Mouse (Mus musculus) kidney, postnatal 0 days (tissue): ENCODE measurements around the gene Eml6. TPM values are rescaled to one million over a fixed set of nuclear protein-coding genes. Genes with fewer than 3 reads are reported as not detected.

ENCODE experiments used
- ATAC-seq: fragments of 200-750 bp; cut with Nextera tagmentation; replicated peaks from 2 replicates; pipeline ENCODE4 v1.8.0; 2017; ENCODE audit warnings: low read depth, moderate number of reproducible peaks, moderate TSS enrichment, moderate library complexity; ENCODE audit not compliant: low FRiP score
- DNase-seq: peaks from one replicate; pipeline ENCODE4 v3.0.0-alpha.2; 2016; ENCODE audit warnings: low spot score
- H3K27ac ChIP-seq: fragments of 300-500 bp; sonication (generic); 2 replicates; pipeline ENCODE4 v1.5.1; 2014; ENCODE audit warnings: mild to moderate bottlenecking
- H3K27me3 ChIP-seq: fragments of 300-500 bp; sonication (generic); 2 replicates; pipeline ENCODE4 v1.6.1; 2014; ENCODE audit warnings: low read length, mixed read lengths; ENCODE audit not compliant: insufficient read depth
- H3K36me3 ChIP-seq: fragments of 300-500 bp; sonication (generic); 2 replicates; pipeline ENCODE4 v1.6.1; 2014; ENCODE audit warnings: low read length, mixed read lengths; ENCODE audit not compliant: insufficient read depth
- H3K4me1 ChIP-seq: fragments of 300-500 bp; sonication (generic); replicated peaks from 2 replicates; pipeline ENCODE4 v1.6.1; 2014; ENCODE audit warnings: antibody characterized with exemption, low read length, mixed read lengths; ENCODE audit not compliant: insufficient read depth
- H3K4me2 ChIP-seq: fragments of 300-500 bp; sonication (generic); 2 replicates; pipeline ENCODE4 v1.6.1; 2014; ENCODE audit warnings: mild to moderate bottlenecking, low read length, moderate library complexity, mixed read lengths
- H3K4me3 ChIP-seq: fragments of 300-500 bp; sonication (generic); replicated peaks from 2 replicates; pipeline ENCODE4 v1.5.1; 2014; ENCODE audit warnings: low read depth, low read length
- H3K9ac ChIP-seq: fragments of 300-500 bp; sonication (generic); 2 replicates; pipeline ENCODE4 v1.6.1; 2014; ENCODE audit warnings: low read depth, low read length
- H3K9me3 ChIP-seq: fragments of 300-500 bp; sonication (generic); replicated peaks from 2 replicates; pipeline ENCODE4 v1.6.1; 2016; ENCODE audit warnings: low read length, inconsistent platforms, mixed read lengths
- CTCF ChIP-seq: IDR thresholded peaks from 2 replicates; pipeline ENCODE4 v1.5.1; 2016; ENCODE audit warnings: antibody characterized with exemption, low read depth, mild to moderate bottlenecking, moderate library complexity
- WGBS: fragments of 180-500 bp; shearing (Covaris S2); extraction: QIAGEN DNeasy Blood & Tissue Kit; methylation state at CpG from one replicate; pipeline ENCODE4 v1.1.7; 2014; 5-methylcytosine and 5-hydroxymethylcytosine counted together
- polyA plus RNA-seq: library from polyadenylated mRNA; unstranded; fragments of >200 nt; fragmentation: Nextera tagmentation; extraction: Ambion mirVana; gene quantifications from 2 replicates; pipeline ENCODE4 v1.2.1, GENCODE M21; 2015

Eml6 gene
- polyA plus RNA-seq, 1 experiment from 2014 or later: 1.2 TPM

DNA sequence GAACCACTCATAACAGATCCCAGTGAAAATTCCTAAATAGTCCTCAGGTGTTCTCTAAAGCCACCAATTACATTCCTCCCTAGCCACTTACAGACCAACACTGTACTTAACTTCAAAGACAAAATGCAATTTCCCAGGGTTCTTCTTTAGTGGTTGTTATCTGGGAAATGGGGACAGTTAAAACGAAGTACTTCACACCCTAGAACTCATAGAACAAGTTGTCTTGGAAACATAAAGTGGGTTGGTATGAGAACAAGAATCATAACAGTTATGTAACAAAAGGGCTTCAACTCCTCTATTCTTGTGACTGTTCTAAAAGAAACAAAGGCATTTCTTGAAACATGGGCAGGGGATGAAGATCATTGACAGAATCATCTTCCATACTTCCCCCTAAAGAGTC is 212.6 kb downstream of the Eml6 start:
- WGBS: 76% methylated on average over 1 of the region's 1 CpGs

DNA sequence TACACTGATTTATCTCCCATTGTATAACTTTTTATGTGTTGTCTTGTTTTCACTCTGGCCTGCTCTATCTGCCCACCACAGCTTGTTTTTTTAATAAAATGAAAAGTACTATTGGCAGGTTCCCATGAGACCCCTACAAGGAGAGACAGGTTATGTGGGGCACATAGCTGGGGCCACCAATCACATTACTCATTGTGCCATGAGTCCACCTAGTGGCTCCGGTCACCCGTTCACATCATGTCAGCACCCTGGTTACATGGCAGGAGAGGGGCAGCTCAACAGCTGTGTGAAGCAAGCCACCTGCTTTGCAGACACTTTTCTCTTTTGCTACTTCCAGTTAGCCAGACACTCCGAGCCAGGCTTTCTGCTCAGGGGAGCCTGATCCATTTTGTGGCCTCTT is 213.4 kb downstream of the Eml6 start:
- H3K27me3 ChIP-seq: no peaks in the 10 kb centered on the region
- no peak overlapping the region for H3K27ac ChIP-seq
- ATAC-seq: no peak
- H3K4me2 ChIP-seq: no peak overlapping the region
- no peak for DNase-seq
- H3K9ac ChIP-seq: no peak overlapping the region
- no peaks in the 10 kb centered on the region for H3K4me1 ChIP-seq
- H3K9me3 ChIP-seq: no peaks in the 10 kb centered on the region
- no peaks in the 10 kb centered on the region for H3K36me3 ChIP-seq
- 30% methylated on average over 3 of the region's 3 CpGs for WGBS
- no peak overlapping the region for H3K4me3 ChIP-seq
- TF ChIP-seq CTCF: 0 out of 2 replicates have a peak, but pooled peaks have one; percentile 6

More for the DNA sequence above, 212.6 kb downstream of the Eml6 start:
- Histone ChIP-seq H3K27ac (no peak overlapping the region), H3K9ac (no peak overlapping the region), H3K4me1 (no peaks in the 10 kb centered on the region), H3K4me2 (no peak overlapping the region), H3K36me3 (no peaks in the 10 kb centered on the region), H3K9me3 (no peaks in the 10 kb centered on the region), H3K4me3 (no peak overlapping the region), H3K27me3 (no peaks in the 10 kb centered on the region)
- no peak for TF ChIP-seq CTCF
- DNase-seq (no peak), ATAC-seq (no peak)

DNA sequence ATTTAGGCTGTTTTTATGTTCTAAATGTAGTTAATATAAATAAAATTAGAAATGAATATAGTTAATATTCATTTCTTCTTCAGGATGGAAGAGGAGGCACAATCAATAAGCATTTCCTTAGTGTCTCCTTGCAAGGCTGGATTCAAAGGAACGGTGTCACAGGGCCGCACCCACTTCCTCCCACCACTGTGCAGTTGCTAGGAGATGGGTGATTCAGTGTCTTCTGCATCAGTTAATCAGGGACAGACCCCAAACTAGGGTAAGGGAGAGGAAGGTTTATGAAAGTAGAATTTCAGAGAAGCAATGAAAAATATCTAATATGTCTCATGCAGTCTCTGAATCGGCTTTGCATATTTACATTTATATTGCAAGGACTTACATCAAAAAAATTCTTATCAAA is 215.5 kb downstream of the Eml6 start:
- Histone ChIP-seq H3K4me3 (no peak overlapping the region), H3K4me2 (no peak overlapping the region), H3K36me3 (no peaks in the 10 kb centered on the region), H3K27me3 (no peaks in the 10 kb centered on the region), H3K9ac (no peak overlapping the region), H3K9me3 (no peaks in the 10 kb centered on the region), H3K27ac (no peak overlapping the region), H3K4me1 (no peaks in the 10 kb centered on the region)
- TF ChIP-seq CTCF: no peak
- ATAC-seq: no peak
- DNase-seq: no peak
- 81% methylated on average over 3 of the region's 3 CpGs for WGBS

DNA sequence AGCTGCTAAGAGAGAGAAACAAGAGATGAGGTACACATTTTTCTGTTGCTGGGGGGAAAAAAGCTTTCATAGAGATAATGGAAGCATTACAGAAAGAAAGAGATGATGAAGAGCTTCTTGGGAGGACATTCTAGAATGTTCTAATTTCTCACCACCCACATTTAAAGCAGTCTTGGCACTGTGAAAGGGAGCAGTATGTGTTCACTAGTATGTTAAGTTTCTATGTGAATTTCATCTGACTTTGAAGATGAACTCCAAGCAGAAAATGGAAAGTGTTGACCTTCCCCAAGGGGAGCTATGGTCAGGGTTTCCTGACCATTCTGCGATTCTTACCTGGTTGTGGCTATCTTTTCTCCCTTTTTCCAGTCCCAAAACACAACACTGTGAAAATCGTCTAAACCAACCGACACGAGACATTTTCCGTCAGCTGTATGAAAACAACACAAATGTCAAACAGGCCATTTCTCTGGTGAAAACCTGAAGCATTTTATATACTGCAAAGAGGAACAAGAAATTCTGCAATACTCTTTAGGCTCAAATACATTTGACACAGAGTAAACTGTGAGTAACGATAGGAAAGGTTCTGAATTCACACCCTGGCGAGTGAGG is 216.7 kb downstream of the Eml6 start:
- Histone ChIP-seq H3K4me3 (no peak overlapping the region), H3K27ac (no peak overlapping the region), H3K9ac (no peak overlapping the region), H3K36me3 (no peaks in the 10 kb centered on the region), H3K27me3 (no peaks in the 10 kb centered on the region), H3K4me2 (no peak overlapping the region), H3K4me1 (no peaks in the 10 kb centered on the region), H3K9me3 (no peaks in the 10 kb centered on the region)
- ATAC-seq (no peak), DNase-seq (no peak)
- TF ChIP-seq CTCF: no peak
- 70% methylated on average over 7 of the region's 7 CpGs for WGBS

DNA sequence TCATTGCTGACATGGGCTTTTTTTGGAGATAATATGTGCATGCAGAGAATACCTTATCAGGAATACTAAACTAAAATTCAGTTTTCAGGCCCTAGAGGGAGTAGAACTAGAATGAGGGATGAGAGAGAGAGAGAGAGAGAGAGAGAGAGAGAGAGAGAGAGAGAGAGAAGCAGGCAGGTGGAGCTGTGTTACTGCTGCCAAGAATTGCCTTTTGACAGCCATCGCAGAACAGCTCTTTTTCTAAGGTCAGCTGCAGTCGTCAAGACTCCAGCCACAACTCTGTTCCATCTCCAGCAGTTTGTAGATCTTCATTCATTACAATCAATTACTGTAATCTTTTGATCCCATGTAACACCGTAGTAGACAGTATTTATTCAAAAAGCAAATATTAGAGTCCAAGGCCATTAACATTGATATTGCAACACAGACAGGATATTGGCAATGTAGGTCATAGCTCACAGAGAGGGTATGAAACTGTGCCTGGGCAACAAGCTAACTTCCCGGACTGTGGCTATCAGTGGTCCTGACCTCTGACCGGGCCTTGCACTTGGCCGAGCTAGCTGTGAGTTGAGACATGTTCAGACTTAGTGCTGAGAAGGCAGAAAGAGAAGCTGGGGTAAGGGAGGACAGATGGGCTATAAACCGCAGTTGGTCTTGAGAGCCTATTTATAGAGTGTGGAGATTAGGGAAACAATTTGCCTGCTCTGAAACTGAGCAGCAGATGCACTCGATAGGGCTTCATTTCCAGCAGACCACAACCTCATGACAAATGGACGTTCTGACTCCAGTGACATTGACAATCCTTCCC is 217.5 kb downstream of the Eml6 start:
- Histone ChIP-seq H3K36me3 (no peaks in the 10 kb centered on the region), H3K27me3 (no peaks in the 10 kb centered on the region), H3K4me3 (no peak overlapping the region), H3K4me1 (no peaks in the 10 kb centered on the region), H3K4me2 (no peak overlapping the region), H3K9ac (no peak overlapping the region), H3K27ac (no peak overlapping the region), H3K9me3 (no peaks in the 10 kb centered on the region)
- no peak; the same call in 1 of the 2 replicates for ATAC-seq
- TF ChIP-seq CTCF: no peak
- peak; percentile 17 for DNase-seq
- 39% methylated on average over 9 of the region's 9 CpGs for WGBS

DNA sequence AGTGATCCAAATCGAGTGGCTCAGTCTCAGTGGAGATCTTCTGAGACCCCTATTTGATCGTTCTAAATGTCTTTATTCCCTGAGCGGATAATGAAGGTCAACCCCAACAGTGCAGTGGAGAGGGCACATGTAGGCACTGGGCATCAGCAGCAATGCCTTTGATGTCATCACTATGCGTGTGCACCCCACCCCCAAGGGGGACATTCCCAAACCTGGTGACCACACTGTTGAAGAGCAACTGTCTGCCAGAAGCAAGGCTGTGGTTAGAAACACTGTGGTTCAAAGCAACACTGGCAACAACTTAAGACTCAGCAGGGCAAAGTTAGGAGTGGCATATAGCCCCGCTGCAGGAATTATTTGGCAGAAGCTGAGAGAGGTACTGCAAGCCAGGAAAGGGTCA is 218.5 kb downstream of the Eml6 start:
- Histone ChIP-seq H3K4me3 (no peak overlapping the region), H3K9me3 (no peaks in the 10 kb centered on the region), H3K4me2 (no peak overlapping the region), H3K36me3 (no peaks in the 10 kb centered on the region), H3K4me1 (no peaks in the 10 kb centered on the region), H3K27me3 (no peaks in the 10 kb centered on the region), H3K9ac (no peak overlapping the region), H3K27ac (no peak overlapping the region)
- WGBS: 94% methylated on average over 5 of the region's 5 CpGs
- ATAC-seq (no peak), DNase-seq (no peak)
- no peak for TF ChIP-seq CTCF
